Comparison of ENCODE assay signal across 22 mouse cellular contexts in genomic region chr2:52915536-52915935, GRCm38 (mm10). TPM values are rescaled to one million over a fixed set of nuclear protein-coding genes. Genes with fewer than 3 reads are reported as not detected.
DNase-seq lines count a peak whose midpoint lies in the region; ATAC-seq lines count a peak whose summit lies in the region.
"Had no signal": no experiment of that assay in that cellular context is flagged by ENCODE, and none has a peak within 500 bp of the region (broad histone marks: within the 10 kb centered on the region; RNA-seq: fewer than 3 reads in every experiment).

No protein-coding gene starts in this region.

- ATAC-seq in frontal cortex, adult (ENCODE audit: low TSS enrichment): 0 out of 2 replicates have a peak, but pooled peaks have one; percentile 31
- ATAC-seq: activated CD4-positive, CD25-positive, alpha-beta regulatory T cell, adult 4 months; CD4-positive, CD25-positive, alpha-beta regulatory T cell, adult 4 months; forebrain, embryonic 13.5 days; forebrain, embryonic 15.5 days; forebrain, postnatal 0 days; Patski had no signal

- intact Hi-C loops in heart, postnatal 14 days (cut with DNase I): no loop called here

- no peak for DNase-seq in frontal cortex, postnatal 25 days (ENCODE audit: low spot score in 2 of 2)
- DNase-seq in R1 (ENCODE audit: low read depth, low spot score): peak; percentile 66
- peak; percentile 35 for DNase-seq in brain, adult 2 months (ENCODE audit: low read depth, low spot score)
- DNase-seq in cerebellum, adult 11 months: no peak
- no peak for DNase-seq in heart, postnatal 14 days
- DNase-seq: adrenal gland, adult 8-10 months; adrenal gland, postnatal 14 days; adrenal gland, postnatal 36 days; B cell, adult 2 months; cerebellum, adult 11-12 months; cerebellum, adult 2 months; cerebellum, adult 9-10 months; cerebellum, postnatal 10 days; cerebellum, postnatal 25 days; forebrain, postnatal 0 days had no signal

RNA-seq across cellular contexts. Expression of gene Fmnl2, which starts 57.9 kb away (rescaled TPM):
- 1 to 10 TPM; 7.5 TPM for total RNA-seq in heart, postnatal 14 days (2021)
- total RNA-seq: G1E had no signal

Comparison
In these comparisons a context has a peak if more than half of its experiments do, and no peak if none do; other contexts are left out.
1. DNase-seq: peak in R1 (single experiment) and brain, adult 2 months (single experiment); none in frontal cortex, postnatal 25 days (0 of 2), cerebellum, adult 11 months (single experiment) and heart, postnatal 14 days (0 of 2).